Mouse (Mus musculus) megakaryocyte, adult 5-6 weeks (primary cell): ENCODE measurements around the gene Atad5. TPM values are rescaled to one million over a fixed set of nuclear protein-coding genes. Genes with fewer than 3 reads are reported as not detected.
A peak's percentile ranks its signal among the peaks of the same experiment; 100 is the strongest.

Source experiments
- ATAC-seq: 2 replicates; pipeline ENCODE4 v1.8.0; 2016; ENCODE audit warnings: mild to moderate bottlenecking, inconsistent platforms; ENCODE audit not compliant: poor library complexity, severe bottlenecking
- total RNA-seq, 2 experiments: library from RNA; stranded (forward) in 1 of 2; stranded (reverse) in 1 of 2; fragments of 153-499, 151-499 nt in 1 of 2; fragments of 221-1000, 200-1000 nt in 1 of 2; gene quantifications; 2 replicates each; pipeline versions ENCODE4 v1.2.3 to v1.2.4; 2015 to 2017

Atad5 gene
- total RNA-seq, 2 experiments from 2014 or later: 18.0 to 22.8 TPM

DNA sequence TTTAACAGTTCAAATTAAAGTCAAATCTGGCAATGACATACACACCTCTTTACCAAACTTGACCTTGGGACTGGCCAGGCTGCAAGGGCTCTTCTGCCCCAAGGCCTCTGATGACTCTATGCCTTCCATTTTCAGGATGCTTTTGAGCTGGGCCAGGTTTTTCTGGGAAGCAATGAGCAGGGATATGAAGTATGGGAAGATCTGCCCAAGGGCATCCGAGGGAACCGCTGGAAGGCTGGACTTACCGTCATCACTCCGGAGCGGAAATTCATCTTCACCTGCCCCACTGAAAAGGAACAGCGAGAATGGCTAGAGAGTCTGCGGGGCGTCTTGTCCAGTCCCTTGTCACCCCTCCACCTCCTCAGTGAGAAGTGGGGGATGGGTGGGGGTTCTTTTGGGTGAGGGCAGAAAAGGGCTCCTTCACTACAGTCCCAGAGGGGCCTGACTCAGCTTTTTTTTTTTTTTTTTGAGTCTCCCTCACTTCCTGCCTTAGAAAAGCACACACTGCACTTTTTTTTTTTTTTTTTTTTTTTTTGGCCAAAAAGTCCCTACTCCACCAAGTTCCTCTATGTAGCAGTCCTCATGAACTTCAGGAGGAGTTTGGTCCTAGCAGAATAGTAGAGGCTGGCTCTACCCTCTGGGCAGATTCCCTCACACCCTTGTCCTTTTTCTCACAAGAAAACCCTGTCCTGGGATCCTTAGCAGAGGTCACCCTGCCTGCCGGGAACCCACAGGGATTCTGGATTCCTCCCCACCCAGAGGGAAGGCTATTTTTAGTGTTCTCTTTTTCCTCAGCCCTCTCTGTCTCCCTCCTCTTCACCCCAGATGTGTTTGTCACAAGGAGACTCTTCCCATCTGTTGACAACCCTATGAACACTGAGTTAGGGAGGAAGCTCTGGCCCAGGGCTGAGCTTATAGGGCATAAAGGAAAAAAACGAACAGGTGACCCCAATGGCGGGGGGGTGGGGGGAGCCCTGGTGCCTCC lies 88.0 kb downstream of the Atad5 start:
- ATAC-seq: peak; percentile 57

GRCm38 (mm10) chr11:80178316-80178715 lies 89.1 kb downstream of the Atad5 start:
- ATAC-seq: no peak

GRCm38 (mm10) chr11:80181021-80181749 lies 92.0 kb downstream of the Atad5 start:
- no peak for ATAC-seq

DNA sequence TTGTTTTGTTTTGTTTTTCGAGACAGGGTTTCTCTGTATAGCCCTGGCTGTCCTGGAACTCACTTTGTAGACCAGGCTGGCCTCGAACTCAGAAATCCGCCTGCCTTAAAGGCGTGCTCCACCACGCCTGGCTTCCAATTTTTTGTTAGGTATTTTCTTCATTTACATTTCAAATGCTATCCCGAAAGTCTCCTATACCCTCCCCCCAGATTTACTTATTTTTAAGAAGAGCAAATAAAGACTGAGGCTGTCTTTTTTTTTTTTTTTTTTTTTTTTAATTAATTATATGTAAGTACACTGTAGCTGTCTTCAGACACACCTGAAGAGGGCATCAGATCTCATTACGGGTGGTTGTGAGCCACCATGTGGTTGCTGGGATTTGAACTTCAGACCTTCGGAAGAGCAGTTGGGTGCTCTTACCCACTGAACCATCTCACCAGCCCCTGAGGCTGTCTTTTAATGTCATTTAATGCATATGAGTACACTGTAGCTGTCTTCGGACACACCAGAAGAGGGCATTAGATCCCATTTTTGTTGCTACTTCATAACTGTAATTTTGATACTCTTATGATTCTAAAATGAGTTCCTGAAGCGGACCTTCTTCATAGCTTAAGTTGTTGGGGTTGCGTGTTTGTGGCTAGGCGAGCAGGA lies 94.0 kb downstream of the Atad5 start:
- ATAC-seq: peak; percentile 51

DNA sequence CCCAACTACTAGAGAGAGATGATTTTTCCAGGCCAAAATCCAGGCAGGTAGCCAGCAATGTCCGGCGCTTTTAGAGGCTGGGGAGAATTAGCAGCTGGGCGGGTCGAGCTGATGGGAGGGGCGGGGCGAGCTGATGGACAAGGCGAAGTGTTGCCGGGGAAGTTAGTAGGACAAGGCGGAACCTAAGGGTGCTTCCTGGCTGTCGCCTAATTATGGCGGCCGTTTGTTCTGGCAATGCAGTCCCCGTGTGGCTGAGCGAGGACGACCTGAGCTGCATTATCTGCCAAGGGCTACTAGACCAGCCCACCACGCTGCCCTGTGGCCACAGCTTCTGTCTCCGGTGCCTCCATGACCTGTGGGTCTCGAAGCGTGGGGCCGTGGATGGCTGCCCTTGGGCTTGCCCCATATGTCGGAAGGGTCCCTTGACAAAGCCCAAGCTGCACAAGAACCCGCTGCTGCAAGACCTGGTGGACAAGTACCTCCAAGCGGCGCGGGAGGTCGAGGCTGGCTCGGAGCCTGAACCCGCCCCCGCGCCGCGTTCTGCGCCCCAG lies 94.6 kb downstream of the Atad5 start, which contains the start of gene Rnf135:
Gene Rnf135, plus strand, starts transcription at position 147 of the 551 bp plus-strand sequence.
- peak; percentile 100 for ATAC-seq

DNA sequence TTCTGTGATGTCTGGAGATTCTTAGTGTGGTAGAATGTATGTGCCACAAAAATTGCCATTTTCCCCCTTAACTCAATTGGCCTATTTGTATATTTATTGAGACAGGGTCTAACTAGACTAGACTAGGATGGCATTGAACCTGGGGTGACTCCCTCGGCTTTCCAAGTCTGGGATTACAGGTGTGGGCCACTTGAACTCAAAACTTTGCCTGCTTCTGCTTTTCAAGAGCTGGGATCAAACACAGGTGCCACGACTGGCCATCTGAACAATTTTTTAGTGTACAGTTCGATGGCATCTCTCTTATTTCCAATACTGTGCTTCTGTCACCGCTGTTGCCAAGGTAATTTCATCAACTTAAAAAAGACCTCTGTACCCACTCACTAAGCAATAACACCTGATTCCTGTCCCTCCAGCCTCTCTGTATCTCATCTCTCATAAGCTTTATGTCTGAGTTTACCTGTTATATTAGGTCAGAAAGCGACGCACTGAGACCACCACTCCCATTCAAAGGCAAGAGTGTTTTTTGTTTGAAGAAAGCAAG lies 95.4 kb downstream of the Atad5 start:
- no peak for ATAC-seq

Other genes with a start within 250 kb of the Atad5 start
- gene Utp6, start 127.0 kb upstream of the Atad5 start, total RNA-seq (2015): 17.9 and 22.9 TPM in 2 replicates
- gene Utp6, start 127.0 kb upstream of the Atad5 start, total RNA-seq (2017): 51.6 and 74.4 TPM in 2 replicates
- 75.5 and 86.8 TPM in 2 replicates for gene Suz12, start 96.3 kb upstream of the Atad5 start, total RNA-seq (2015)
- gene Suz12, start 96.3 kb upstream of the Atad5 start, total RNA-seq (2017): 64.6 and 77.2 TPM in 2 replicates
- 87.6 and 93.5 TPM in 2 replicates for gene Crlf3, start 8.4 kb upstream of the Atad5 start, total RNA-seq (2015)
- gene Crlf3, start 8.4 kb upstream of the Atad5 start, total RNA-seq (2017): 121 and 127 TPM in 2 replicates
- gene Tefm, start 52.8 kb downstream of the Atad5 start, total RNA-seq (2015): 9.7 and 11.4 TPM in 2 replicates
- 10.4 and 11.4 TPM in 2 replicates for gene Tefm, start 52.8 kb downstream of the Atad5 start, total RNA-seq (2017)
- gene Adap2, start 64.7 kb downstream of the Atad5 start, total RNA-seq (2015): 2.7 and 3.7 TPM in 2 replicates
- gene Adap2, start 64.7 kb downstream of the Atad5 start, total RNA-seq (2017): 4.2 and 5.8 TPM in 2 replicates
- gene Rnf135, start 94.5 kb downstream of the Atad5 start, total RNA-seq (2015): 4.8 and 9.1 TPM in 2 replicates
- 4.4 and 4.7 TPM in 2 replicates for gene Rnf135, start 94.5 kb downstream of the Atad5 start, total RNA-seq (2017)
- gene Rhot1, start 119.6 kb downstream of the Atad5 start, total RNA-seq (2015): 42.5 and 45.0 TPM in 2 replicates
- gene Rhot1, start 119.6 kb downstream of the Atad5 start, total RNA-seq (2017): 34.6 and 37.8 TPM in 2 replicates
- gene Rhbdl3, start 211.5 kb downstream of the Atad5 start, total RNA-seq (2015): 0.11 and 1.5 TPM in 2 replicates
- gene Rhbdl3, start 211.5 kb downstream of the Atad5 start, total RNA-seq (2017): 0.11 TPM in 1 of 2 replicates, not detected in the other